Mouse (Mus musculus): ENCODE measurements around the gene Wnk2. TPM values are rescaled to one million over a fixed set of nuclear protein-coding genes. Genes with fewer than 3 reads are reported as not detected.

Wnk2 gene
- not detected for total RNA-seq (2023)

GRCm38 (mm10) chr13:49147858-49148226 is at the start of gene Wnk2:
TSS of gene Wnk2 (minus strand) at chr13:49148014.

GRCm38 (mm10) chr13:49187288-49188218 is 39.7 kb upstream of the Wnk2 start, which contains the start of gene Ninj1:
TSS of gene Ninj1 (plus strand) at chr13:49187485.

Other genes with a start within 250 kb of the Wnk2 start
- gene Fam120a, start 180.0 kb downstream of the Wnk2 start, total RNA-seq (2023), result 105 TPM
- gene Ninj1, start 39.5 kb upstream of the Wnk2 start, total RNA-seq (2023), result 29.2 TPM
- 35.2 TPM for gene Card19, start 68.0 kb upstream of the Wnk2 start, total RNA-seq (2023)
- 15.2 TPM for gene Susd3, start 100.7 kb upstream of the Wnk2 start, total RNA-seq (2023)
- 90.0 TPM for gene Fgd3, start 172.3 kb upstream of the Wnk2 start, total RNA-seq (2023)
- 25.7 TPM for gene Bicd2, start 193.6 kb upstream of the Wnk2 start, total RNA-seq (2023)

Measured in CD8-positive naive resting alpha-beta T cell, adult 57 days (primary cell).